Mouse (Mus musculus): ENCODE results near the gene Stk4. TPM values are rescaled to one million over a fixed set of nuclear protein-coding genes. Genes with fewer than 3 reads are reported as not detected.
A peak's percentile ranks its signal among the peaks of the same experiment; 100 is the strongest.

Stk4 gene
- polyA plus RNA-seq, 1 experiment from 2014 or later, result 20.9 TPM

GRCm38 (mm10) chr2:164134563-164134962, 64.4 kb downstream of the Stk4 start:
- H3K4me2 ChIP-seq (ENCODE audit: low read depth, low read length), result no peak overlapping the region
- H3K27ac ChIP-seq (ENCODE audit: low read length), result no peak overlapping the region
- H3K9ac ChIP-seq (ENCODE audit: low read length), result no peak overlapping the region
- no peak overlapping the region for H3K4me3 ChIP-seq (replicated peaks; ENCODE audit: low read length)
- H3K27me3 ChIP-seq (ENCODE audit: control insufficient read depth, insufficient read depth, low read length), result no peaks in the 10 kb centered on the region
- peaks cover 16% of the 10 kb centered on the region for H3K4me1 ChIP-seq (ENCODE audit: control insufficient read depth, insufficient read depth, low read length)
- WGBS, result 51% methylated on average over 6 of the region's 6 CpGs
- H3K9me3 ChIP-seq (replicated peaks; ENCODE audit: control insufficient read depth, low read length), result no peaks in the 10 kb centered on the region
- H3K36me3 ChIP-seq (ENCODE audit: control insufficient read depth, insufficient read depth, low read length), result no peaks in the 10 kb centered on the region
- no peak; the same call in 1 of the 2 replicates for ATAC-seq (ENCODE audit: insufficient read depth, low FRiP score)

GRCm38 (mm10) chr2:164135367-164135766, 65.2 kb downstream of the Stk4 start:
- Histone ChIP-seq H3K4me2 (ENCODE audit: low read depth, low read length) (no peak overlapping the region), H3K4me1 (ENCODE audit: control insufficient read depth, insufficient read depth, low read length) (peaks cover 16% of the 10 kb centered on the region), H3K9ac (ENCODE audit: low read length) (no peak overlapping the region), H3K27me3 (ENCODE audit: control insufficient read depth, insufficient read depth, low read length) (no peaks in the 10 kb centered on the region), H3K9me3 (replicated peaks; ENCODE audit: control insufficient read depth, low read length) (no peaks in the 10 kb centered on the region), H3K27ac (ENCODE audit: low read length) (no peak overlapping the region), H3K36me3 (ENCODE audit: control insufficient read depth, insufficient read depth, low read length) (no peaks in the 10 kb centered on the region), H3K4me3 (replicated peaks; ENCODE audit: low read length) (no peak overlapping the region)
- no peak for ATAC-seq (ENCODE audit: insufficient read depth, low FRiP score)
- 22% methylated on average over 1 of the region's 1 CpGs for WGBS

GRCm38 (mm10) chr2:164136393-164136792, 66.3 kb downstream of the Stk4 start:
- no peak overlapping the region for H3K9ac ChIP-seq (ENCODE audit: low read length)
- H3K9me3 ChIP-seq (replicated peaks; ENCODE audit: control insufficient read depth, low read length), result no peaks in the 10 kb centered on the region
- no peak overlapping the region for H3K4me2 ChIP-seq (ENCODE audit: low read depth, low read length)
- ATAC-seq (ENCODE audit: insufficient read depth, low FRiP score), result peak; percentile 63; the same call in 1 of the 2 replicates
- H3K27me3 ChIP-seq (ENCODE audit: control insufficient read depth, insufficient read depth, low read length), result no peaks in the 10 kb centered on the region
- no peak overlapping the region for H3K4me3 ChIP-seq (replicated peaks; ENCODE audit: low read length)
- H3K27ac ChIP-seq (ENCODE audit: low read length), result no peak overlapping the region
- H3K4me1 ChIP-seq (ENCODE audit: control insufficient read depth, insufficient read depth, low read length), result peaks cover 19% of the 10 kb centered on the region
- 33% methylated on average over 2 of the region's 2 CpGs for WGBS
- no peaks in the 10 kb centered on the region for H3K36me3 ChIP-seq (ENCODE audit: control insufficient read depth, insufficient read depth, low read length)

- peak overlapping the region; percentile 12; the same call in 1 of the 2 replicates for H3K9ac ChIP-seq (ENCODE audit: low read length)
- H3K27ac ChIP-seq (ENCODE audit: low read length), result peak overlapping the region; percentile 66
- no peak overlapping the region for H3K4me3 ChIP-seq (replicated peaks; ENCODE audit: low read length)
- H3K4me1 ChIP-seq (ENCODE audit: control insufficient read depth, insufficient read depth, low read length), result peaks cover 19% of the 10 kb centered on the region
- peak; percentile 15; the same call in 1 of the 2 replicates for ATAC-seq (ENCODE audit: insufficient read depth, low FRiP score)
- H3K36me3 ChIP-seq (ENCODE audit: control insufficient read depth, insufficient read depth, low read length), result no peaks in the 10 kb centered on the region
- no peak overlapping the region for H3K4me2 ChIP-seq (ENCODE audit: low read depth, low read length)
- H3K27me3 ChIP-seq (ENCODE audit: control insufficient read depth, insufficient read depth, low read length), result no peaks in the 10 kb centered on the region
- 48% methylated on average over 6 of the region's 6 CpGs for WGBS
- no peaks in the 10 kb centered on the region for H3K9me3 ChIP-seq (replicated peaks; ENCODE audit: control insufficient read depth, low read length)
These were observed 67.6 kb downstream of the Stk4 start for GRCm38 (mm10) chr2:164137754-164138153.

GRCm38 (mm10) chr2:164142021-164142420, 71.9 kb downstream of the Stk4 start:
- Histone ChIP-seq H3K9ac (ENCODE audit: low read length) (no peak overlapping the region), H3K4me1 (ENCODE audit: control insufficient read depth, insufficient read depth, low read length) (peaks cover 6% of the 10 kb centered on the region; the same call in 1 of the 2 replicates), H3K4me3 (replicated peaks; ENCODE audit: low read length) (no peak overlapping the region), H3K4me2 (ENCODE audit: low read depth, low read length) (no peak overlapping the region), H3K9me3 (replicated peaks; ENCODE audit: control insufficient read depth, low read length) (no peaks in the 10 kb centered on the region), H3K27ac (ENCODE audit: low read length) (no peak overlapping the region), H3K36me3 (ENCODE audit: control insufficient read depth, insufficient read depth, low read length) (no peaks in the 10 kb centered on the region), H3K27me3 (ENCODE audit: control insufficient read depth, insufficient read depth, low read length) (no peaks in the 10 kb centered on the region)
- no peak for ATAC-seq (ENCODE audit: insufficient read depth, low FRiP score)
- WGBS, result 68% methylated on average over 10 of the region's 10 CpGs

- WGBS, result 71% methylated on average over 6 of the region's 6 CpGs
- Histone ChIP-seq H3K4me1 (ENCODE audit: control insufficient read depth, insufficient read depth, low read length) (0 out of 2 replicates have a peak, but pooled peaks cover 3% of the 10 kb centered on the region), H3K36me3 (ENCODE audit: control insufficient read depth, insufficient read depth, low read length) (no peaks in the 10 kb centered on the region), H3K27ac (ENCODE audit: low read length) (no peak overlapping the region), H3K9ac (ENCODE audit: low read length) (no peak overlapping the region), H3K27me3 (ENCODE audit: control insufficient read depth, insufficient read depth, low read length) (no peaks in the 10 kb centered on the region), H3K9me3 (replicated peaks; ENCODE audit: control insufficient read depth, low read length) (no peaks in the 10 kb centered on the region), H3K4me3 (replicated peaks; ENCODE audit: low read length) (no peak overlapping the region), H3K4me2 (ENCODE audit: low read depth, low read length) (no peak overlapping the region)
- ATAC-seq (ENCODE audit: insufficient read depth, low FRiP score), result no peak
These were observed 73.9 kb downstream of the Stk4 start for GRCm38 (mm10) chr2:164144025-164144424.

GRCm38 (mm10) chr2:164144541-164144940, 74.4 kb downstream of the Stk4 start:
- no peak overlapping the region for H3K4me3 ChIP-seq (replicated peaks; ENCODE audit: low read length)
- no peak overlapping the region for H3K27ac ChIP-seq (ENCODE audit: low read length)
- no peaks in the 10 kb centered on the region for H3K9me3 ChIP-seq (replicated peaks; ENCODE audit: control insufficient read depth, low read length)
- no peaks in the 10 kb centered on the region for H3K27me3 ChIP-seq (ENCODE audit: control insufficient read depth, insufficient read depth, low read length)
- 74% methylated on average over 10 of the region's 10 CpGs for WGBS
- no peaks in the 10 kb centered on the region for H3K36me3 ChIP-seq (ENCODE audit: control insufficient read depth, insufficient read depth, low read length)
- 0 out of 2 replicates have a peak, but pooled peaks cover 3% of the 10 kb centered on the region for H3K4me1 ChIP-seq (ENCODE audit: control insufficient read depth, insufficient read depth, low read length)
- no peak overlapping the region for H3K9ac ChIP-seq (ENCODE audit: low read length)
- no peak for ATAC-seq (ENCODE audit: insufficient read depth, low FRiP score)
- H3K4me2 ChIP-seq (ENCODE audit: low read depth, low read length), result no peak overlapping the region

GRCm38 (mm10) chr2:164146556-164146955, 76.4 kb downstream of the Stk4 start:
- Histone ChIP-seq H3K36me3 (ENCODE audit: control insufficient read depth, insufficient read depth, low read length) (0 out of 2 replicates have a peak, but pooled peaks cover under 1% of the 10 kb centered on the region), H3K4me1 (ENCODE audit: control insufficient read depth, insufficient read depth, low read length) (no peaks in the 10 kb centered on the region), H3K9me3 (replicated peaks; ENCODE audit: control insufficient read depth, low read length) (no peaks in the 10 kb centered on the region), H3K27ac (ENCODE audit: low read length) (no peak overlapping the region), H3K4me2 (ENCODE audit: low read depth, low read length) (no peak overlapping the region), H3K27me3 (ENCODE audit: control insufficient read depth, insufficient read depth, low read length) (no peaks in the 10 kb centered on the region), H3K4me3 (replicated peaks; ENCODE audit: low read length) (no peak overlapping the region), H3K9ac (ENCODE audit: low read length) (no peak overlapping the region)
- no peak for ATAC-seq (ENCODE audit: insufficient read depth, low FRiP score)
- 93% methylated on average over 12 of the region's 12 CpGs for WGBS

GRCm38 (mm10) chr2:164150086-164150760, 80.1 kb downstream of the Stk4 start:
- no peak overlapping the region for H3K27ac ChIP-seq (ENCODE audit: low read length)
- no peak overlapping the region for H3K4me2 ChIP-seq (ENCODE audit: low read depth, low read length)
- H3K27me3 ChIP-seq (ENCODE audit: control insufficient read depth, insufficient read depth, low read length), result no peaks in the 10 kb centered on the region
- H3K4me3 ChIP-seq (replicated peaks; ENCODE audit: low read length), result no peak overlapping the region
- H3K36me3 ChIP-seq (ENCODE audit: control insufficient read depth, insufficient read depth, low read length), result peaks cover 7% of the 10 kb centered on the region; the same call in 1 of the 2 replicates
- no peaks in the 10 kb centered on the region for H3K9me3 ChIP-seq (replicated peaks; ENCODE audit: control insufficient read depth, low read length)
- no peak for ATAC-seq (ENCODE audit: insufficient read depth, low FRiP score)
- no peak overlapping the region; the same call in 1 of the 2 replicates for H3K9ac ChIP-seq (ENCODE audit: low read length)
- 45% methylated on average over 14 of the region's 14 CpGs for WGBS
- no peaks in the 10 kb centered on the region for H3K4me1 ChIP-seq (ENCODE audit: control insufficient read depth, insufficient read depth, low read length)
